Mouse (Mus musculus) layer of hippocampus, postnatal 10 days (tissue): ENCODE data around the gene Cnksr3. TPM values are rescaled to one million over a fixed set of nuclear protein-coding genes. Genes with fewer than 3 reads are reported as not detected.
A peak's percentile ranks its signal among the peaks of the same experiment; 100 is the strongest.

Source experiments
- DNase-seq, 2 experiments: peaks; one replicate each; pipeline ENCODE4 v3.0.0; 2021; ENCODE audit warnings: low spot score in 2 of 2
- total RNA-seq, 2 experiments: library from RNA; stranded (reverse); gene quantifications; 2 replicates each; pipeline ENCODE4 v1.2.3; 2021

Gene Cnksr3
- total RNA-seq, 2 experiments from 2014 or later = 6.6 to 7.0 TPM

GRCm38 (mm10) chr10:7197733-7198132 lies 14.3 kb downstream of the Cnksr3 start:
- no peak for DNase-seq

GRCm38 (mm10) chr10:7196668-7197400 lies 15.2 kb downstream of the Cnksr3 start:
- DNase-seq = no peak

- DNase-seq = no peak
Measured at GRCm38 (mm10) chr10:7195927-7196326, 16.1 kb downstream of the Cnksr3 start.

GRCm38 (mm10) chr10:7191721-7192413 lies 20.2 kb downstream of the Cnksr3 start:
- no peak for DNase-seq

GRCm38 (mm10) chr10:7189194-7189593 lies 22.8 kb downstream of the Cnksr3 start:
- no peak for DNase-seq

GRCm38 (mm10) chr10:7187881-7188280 lies 24.2 kb downstream of the Cnksr3 start:
- DNase-seq = no peak

- no peak for DNase-seq
Measured at GRCm38 (mm10) chr10:7186992-7187391, 25.0 kb downstream of the Cnksr3 start.

GRCm38 (mm10) chr10:7186018-7186417 lies 26.0 kb downstream of the Cnksr3 start:
- no peak for DNase-seq

GRCm38 (mm10) chr10:7183171-7183631 lies 28.8 kb downstream of the Cnksr3 start:
- DNase-seq = no peak

- no peak for DNase-seq
Measured at GRCm38 (mm10) chr10:7182555-7183170, 29.4 kb downstream of the Cnksr3 start.

GRCm38 (mm10) chr10:7180296-7180695 lies 31.7 kb downstream of the Cnksr3 start:
- DNase-seq = no peak

GRCm38 (mm10) chr10:7178571-7178970 lies 33.5 kb downstream of the Cnksr3 start:
- DNase-seq = no peak

- DNase-seq = no peak
Measured at GRCm38 (mm10) chr10:7176205-7176910, 35.7 kb downstream of the Cnksr3 start.

GRCm38 (mm10) chr10:7174480-7174879 lies 37.6 kb downstream of the Cnksr3 start:
- no peak for DNase-seq

- DNase-seq = no peak
Measured at GRCm38 (mm10) chr10:7173098-7173497, 38.9 kb downstream of the Cnksr3 start.

GRCm38 (mm10) chr10:7170434-7170833 lies 41.6 kb downstream of the Cnksr3 start:
- no peak for DNase-seq

GRCm38 (mm10) chr10:7163031-7163430 lies 49.0 kb downstream of the Cnksr3 start:
- no peak for DNase-seq

- peak; percentile 8 to 21 for DNase-seq
Measured at GRCm38 (mm10) chr10:7159061-7159511, 53.0 kb downstream of the Cnksr3 start.

- DNase-seq = peak; percentile 22 to 34
Measured at GRCm38 (mm10) chr10:7158285-7159060, 53.6 kb downstream of the Cnksr3 start.

GRCm38 (mm10) chr10:7154877-7155276 lies 57.2 kb downstream of the Cnksr3 start:
- DNase-seq = no peak

GRCm38 (mm10) chr10:7152926-7153325 lies 59.1 kb downstream of the Cnksr3 start:
- no peak for DNase-seq
